Mouse (Mus musculus) forebrain, embryonic 13.5 days (tissue): ENCODE data around the gene Apbb2. TPM values are rescaled to one million over a fixed set of nuclear protein-coding genes. Genes with fewer than 3 reads are reported as not detected.

Source experiments
- ATAC-seq: fragments of 200-750 bp; cut with Nextera tagmentation; 2 replicates; pipeline ENCODE4 v1.8.0; 2017
- H3K27ac ChIP-seq: fragments of 300-500 bp; sonication (generic); 2 replicates; pipeline ENCODE4 v1.5.1; 2015; ENCODE audit warnings: inconsistent platforms, mild to moderate bottlenecking, moderate library complexity
- H3K27me3 ChIP-seq: fragments of 300-500 bp; sonication (generic); 2 replicates; pipeline ENCODE4 v1.6.1; 2015; ENCODE audit warnings: mild to moderate bottlenecking, inconsistent platforms
- H3K36me3 ChIP-seq: fragments of 300-500 bp; sonication (generic); 2 replicates; pipeline ENCODE4 v1.6.1; 2015; ENCODE audit warnings: mild to moderate bottlenecking, inconsistent platforms; ENCODE audit not compliant: poor library complexity, severe bottlenecking
- H3K4me1 ChIP-seq: fragments of 300-500 bp; sonication (generic); 2 replicates; pipeline ENCODE4 v1.6.1; 2015; ENCODE audit warnings: inconsistent platforms
- H3K4me2 ChIP-seq: fragments of 300-500 bp; sonication (generic); 2 replicates; pipeline ENCODE4 v1.6.1; 2015; ENCODE audit warnings: inconsistent platforms, mild to moderate bottlenecking, moderate library complexity
- H3K4me3 ChIP-seq: fragments of 300-500 bp; sonication (generic); 2 replicates; pipeline ENCODE4 v1.5.1; 2015; ENCODE audit warnings: mild to moderate bottlenecking, inconsistent platforms
- H3K9ac ChIP-seq: fragments of 300-500 bp; sonication (generic); 2 replicates; pipeline ENCODE4 v1.6.1; 2015; ENCODE audit warnings: mild to moderate bottlenecking, inconsistent platforms
- H3K9me3 ChIP-seq: fragments of 300-500 bp; sonication (generic); replicated peaks from 2 replicates; pipeline ENCODE4 v1.6.1; 2016; ENCODE audit warnings: inconsistent platforms
- WGBS: fragments of 180-500 bp; shearing (Covaris S2); methylation state at CpG from one replicate; pipeline ENCODE4 v1.1.7; 2015; 5-methylcytosine and 5-hydroxymethylcytosine counted together
- polyA plus RNA-seq: library from polyadenylated mRNA; unstranded; fragments of >200 nt; fragmentation: Nextera tagmentation; extraction: Ambion mirVana; gene quantifications from 2 replicates; pipeline ENCODE4 v1.2.1, GENCODE M21; 2015

Apbb2 gene
- polyA plus RNA-seq, 1 experiment from 2014 or later = 63.0 TPM

- H3K27me3 ChIP-seq = no peaks in the 10 kb centered on the region
Measured at GRCm38 (mm10) chr5:66600415-66600814, 18.2 kb downstream of the Apbb2 start.

GRCm38 (mm10) chr5:66599888-66600287, 18.7 kb downstream of the Apbb2 start:
- Histone ChIP-seq H3K4me3 (no peak overlapping the region), H3K27ac (no peak overlapping the region), H3K9ac (no peak overlapping the region), H3K36me3 (no peaks in the 10 kb centered on the region), H3K27me3 (no peaks in the 10 kb centered on the region), H3K4me1 (peaks cover 9% of the 10 kb centered on the region), H3K4me2 (no peak overlapping the region), H3K9me3 (no peaks in the 10 kb centered on the region)
- WGBS = 89% methylated on average over 9 of the region's 9 CpGs
- no peak for ATAC-seq

More at GRCm38 (mm10) chr5:66600415-66600814, 18.2 kb downstream of the Apbb2 start:
- Histone ChIP-seq H3K9ac (no peak overlapping the region), H3K4me1 (peaks cover 9% of the 10 kb centered on the region), H3K9me3 (no peaks in the 10 kb centered on the region), H3K4me2 (no peak overlapping the region), H3K36me3 (no peaks in the 10 kb centered on the region), H3K27ac (no peak overlapping the region), H3K4me3 (no peak overlapping the region)
- ATAC-seq = no peak
- WGBS = 90% methylated on average over 8 of the region's 8 CpGs

GRCm38 (mm10) chr5:66596296-66596695, 22.3 kb downstream of the Apbb2 start:
- no peaks in the 10 kb centered on the region for H3K9me3 ChIP-seq
- no peaks in the 10 kb centered on the region for H3K36me3 ChIP-seq
- no peak overlapping the region for H3K4me3 ChIP-seq
- H3K4me2 ChIP-seq = no peak overlapping the region
- 82% methylated on average over 3 of the region's 3 CpGs for WGBS
- no peaks in the 10 kb centered on the region for H3K27me3 ChIP-seq
- no peak overlapping the region for H3K27ac ChIP-seq
- no peaks in the 10 kb centered on the region for H3K4me1 ChIP-seq
- ATAC-seq = no peak
- H3K9ac ChIP-seq = no peak overlapping the region

GRCm38 (mm10) chr5:66594881-66595280, 23.7 kb downstream of the Apbb2 start:
- no peak overlapping the region for H3K9ac ChIP-seq
- H3K27me3 ChIP-seq = no peaks in the 10 kb centered on the region
- H3K36me3 ChIP-seq = no peaks in the 10 kb centered on the region
- ATAC-seq = no peak
- no peak overlapping the region for H3K4me3 ChIP-seq
- H3K4me1 ChIP-seq = no peaks in the 10 kb centered on the region
- no peak overlapping the region for H3K27ac ChIP-seq
- H3K4me2 ChIP-seq = no peak overlapping the region
- no peaks in the 10 kb centered on the region for H3K9me3 ChIP-seq
- 84% methylated on average over 14 of the region's 14 CpGs for WGBS

- Histone ChIP-seq H3K27me3 (no peaks in the 10 kb centered on the region), H3K4me2 (no peak overlapping the region), H3K9ac (no peak overlapping the region), H3K9me3 (no peaks in the 10 kb centered on the region), H3K36me3 (no peaks in the 10 kb centered on the region), H3K4me3 (no peak overlapping the region), H3K27ac (no peak overlapping the region), H3K4me1 (no peaks in the 10 kb centered on the region)
- 86% methylated on average over 6 of the region's 6 CpGs for WGBS
- ATAC-seq = no peak
Measured at GRCm38 (mm10) chr5:66586236-66586745, 32.3 kb downstream of the Apbb2 start.

- Histone ChIP-seq H3K4me1 (no peaks in the 10 kb centered on the region), H3K9me3 (no peaks in the 10 kb centered on the region), H3K4me3 (no peak overlapping the region), H3K27me3 (no peaks in the 10 kb centered on the region), H3K4me2 (no peak overlapping the region), H3K9ac (no peak overlapping the region), H3K27ac (no peak overlapping the region), H3K36me3 (no peaks in the 10 kb centered on the region)
- 86% methylated on average over 4 of the region's 4 CpGs for WGBS
- ATAC-seq = no peak
Measured at GRCm38 (mm10) chr5:66583019-66583406, 35.6 kb downstream of the Apbb2 start.

GRCm38 (mm10) chr5:66582281-66583018, 36.1 kb downstream of the Apbb2 start:
- H3K4me1 ChIP-seq = no peaks in the 10 kb centered on the region
- ATAC-seq = no peak
- H3K4me3 ChIP-seq = no peak overlapping the region
- H3K36me3 ChIP-seq = no peaks in the 10 kb centered on the region
- no peak overlapping the region for H3K4me2 ChIP-seq
- no peak overlapping the region for H3K9ac ChIP-seq
- WGBS = 93% methylated on average over 17 of the region's 17 CpGs
- no peaks in the 10 kb centered on the region for H3K9me3 ChIP-seq
- no peak overlapping the region for H3K27ac ChIP-seq
- H3K27me3 ChIP-seq = no peaks in the 10 kb centered on the region

GRCm38 (mm10) chr5:66579066-66579465, 39.5 kb downstream of the Apbb2 start:
- no peak overlapping the region for H3K27ac ChIP-seq
- WGBS = 86% methylated on average over 4 of the region's 4 CpGs
- H3K9ac ChIP-seq = no peak overlapping the region
- ATAC-seq = no peak
- H3K27me3 ChIP-seq = no peaks in the 10 kb centered on the region
- H3K4me1 ChIP-seq = peaks cover 8% of the 10 kb centered on the region; the same call in 1 of the 2 replicates
- H3K9me3 ChIP-seq = no peaks in the 10 kb centered on the region
- H3K4me3 ChIP-seq = no peak overlapping the region
- no peak overlapping the region for H3K4me2 ChIP-seq
- no peaks in the 10 kb centered on the region for H3K36me3 ChIP-seq

GRCm38 (mm10) chr5:66576299-66576698, 42.3 kb downstream of the Apbb2 start:
- Histone ChIP-seq H3K27me3 (no peaks in the 10 kb centered on the region), H3K4me2 (no peak overlapping the region), H3K36me3 (no peaks in the 10 kb centered on the region), H3K9ac (no peak overlapping the region), H3K9me3 (no peaks in the 10 kb centered on the region), H3K4me1 (peaks cover 15% of the 10 kb centered on the region), H3K4me3 (no peak overlapping the region), H3K27ac (no peak overlapping the region)
- peak; percentile 63 for ATAC-seq
- WGBS = 44% methylated on average over 9 of the region's 9 CpGs

GRCm38 (mm10) chr5:66575148-66575547, 43.4 kb downstream of the Apbb2 start:
- WGBS = 86% methylated on average over 13 of the region's 13 CpGs
- Histone ChIP-seq H3K27me3 (no peaks in the 10 kb centered on the region), H3K9me3 (no peaks in the 10 kb centered on the region), H3K9ac (no peak overlapping the region), H3K4me1 (peaks cover 15% of the 10 kb centered on the region), H3K36me3 (no peaks in the 10 kb centered on the region), H3K27ac (peak overlapping the region; percentile 20; the same call in 1 of the 2 replicates), H3K4me3 (no peak overlapping the region), H3K4me2 (no peak overlapping the region)
- no peak for ATAC-seq

GRCm38 (mm10) chr5:66573266-66573665, 45.3 kb downstream of the Apbb2 start:
- H3K4me2 ChIP-seq = no peak overlapping the region
- no peak overlapping the region for H3K9ac ChIP-seq
- ATAC-seq = peak; percentile 80; the same call in 1 of the 2 replicates
- no peaks in the 10 kb centered on the region for H3K9me3 ChIP-seq
- peaks cover 25% of the 10 kb centered on the region for H3K4me1 ChIP-seq
- no peaks in the 10 kb centered on the region for H3K27me3 ChIP-seq
- no peak overlapping the region for H3K27ac ChIP-seq
- 14% methylated on average over 4 of the region's 4 CpGs for WGBS
- no peak overlapping the region for H3K4me3 ChIP-seq
- H3K36me3 ChIP-seq = no peaks in the 10 kb centered on the region

- Histone ChIP-seq H3K27me3 (no peaks in the 10 kb centered on the region), H3K4me3 (no peak overlapping the region), H3K4me2 (no peak overlapping the region), H3K4me1 (peaks cover 29% of the 10 kb centered on the region), H3K9ac (no peak overlapping the region), H3K36me3 (no peaks in the 10 kb centered on the region), H3K9me3 (no peaks in the 10 kb centered on the region), H3K27ac (no peak overlapping the region)
- WGBS = 81% methylated on average over 13 of the region's 13 CpGs
- ATAC-seq = no peak
Measured at GRCm38 (mm10) chr5:66572086-66572855, 46.3 kb downstream of the Apbb2 start.
